26 mouse cellular contexts compared by ENCODE assay signal in the genomic region with DNA sequence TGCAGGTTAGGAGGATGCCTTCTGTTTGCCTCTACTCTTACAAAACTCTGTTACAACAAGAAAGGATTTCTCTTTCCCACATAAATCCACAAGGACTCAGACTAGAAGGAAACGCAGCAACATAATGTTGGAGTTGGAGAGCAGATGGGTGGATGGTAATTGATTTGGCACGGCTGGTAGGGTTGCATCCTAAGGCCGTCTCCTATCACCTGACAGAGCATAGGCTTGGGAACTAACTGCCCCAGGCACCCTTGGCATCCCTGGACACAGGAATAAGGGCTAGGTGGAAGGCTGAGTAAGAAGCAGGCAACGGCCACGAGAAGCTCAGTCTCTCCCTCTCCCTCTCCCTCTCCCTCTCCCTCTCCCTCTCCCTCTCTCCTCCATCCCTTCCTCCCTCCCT. TPM values are rescaled to one million over a fixed set of nuclear protein-coding genes. Genes with fewer than 3 reads are reported as not detected.
DNase-seq lines count a peak whose midpoint lies in the region; ATAC-seq and TF ChIP-seq lines count a peak whose summit lies in the region.
"Had no signal": no experiment of that assay in that cellular context is flagged by ENCODE, and none has a peak within 500 bp of the region (broad histone marks: within the 10 kb centered on the region; RNA-seq: fewer than 3 reads in every experiment).

No protein-coding gene starts in this region.

- H3K27ac ChIP-seq in left cerebral cortex, adult 2 months, result peak overlapping the region; percentile 16
- no peak overlapping the region for H3K27ac ChIP-seq in cerebellum, adult 2 months (ENCODE audit: insufficient read depth, low read length)
- H3K27ac ChIP-seq in liver, embryonic 11.5 days (ENCODE audit: low read depth, low read length), result no peak overlapping the region
- H3K27ac ChIP-seq: embryonic facial prominence, embryonic 12.5 days; hindbrain, embryonic 12.5 days; limb, embryonic 13.5 days; liver, embryonic 13.5 days; midbrain, embryonic 10.5 days; neural tube, embryonic 15.5 days had no signal

- TF ChIP-seq POLR2A in cerebellum, adult 2 months (IDR thresholded peaks at IDR 0.05; ENCODE audit: borderline replicate concordance, insufficient read depth, low read length), result no peak

- no peak overlapping the region for H3K9ac ChIP-seq in liver, embryonic 11.5 days (ENCODE audit: low read depth, low read length)
- H3K9ac ChIP-seq: embryonic facial prominence, embryonic 12.5 days; heart, embryonic 12.5 days; hindbrain, embryonic 12.5 days; limb, embryonic 13.5 days; liver, embryonic 13.5 days; neural tube, embryonic 15.5 days had no signal

- H3K27me3 ChIP-seq in cerebellum, adult 2 months (ENCODE audit: control insufficient read depth, insufficient read depth, low read length), result no peaks in the 10 kb centered on the region
- H3K27me3 ChIP-seq in liver, embryonic 11.5 days (replicated peaks; ENCODE audit: control insufficient read depth, insufficient read depth, low read length), result no peaks in the 10 kb centered on the region
- H3K27me3 ChIP-seq: embryonic facial prominence, embryonic 12.5 days; hindbrain, embryonic 12.5 days; limb, embryonic 13.5 days; liver, embryonic 13.5 days; neural tube, embryonic 15.5 days had no signal

- no peak for TF ChIP-seq CTCF in left cerebral cortex, adult 2 months (IDR thresholded peaks at IDR 0.05)
- no peak for TF ChIP-seq CTCF in cerebellum, adult 2 months (IDR thresholded peaks at IDR 0.05; ENCODE audit: borderline replicate concordance, insufficient read depth, low read depth, low read length)

- 10% methylated on average over 5 of the region's 5 CpGs for WGBS in cerebellum, adult 2 months
- 66% methylated on average over 5 of the region's 5 CpGs for WGBS in liver, embryonic 11.5 days

- no peaks in the 10 kb centered on the region for H3K9me3 ChIP-seq in liver, embryonic 11.5 days (ENCODE audit: control insufficient read depth, low read length)
- H3K9me3 ChIP-seq: embryonic facial prominence, embryonic 12.5 days; G1E; heart, embryonic 12.5 days; hindbrain, embryonic 12.5 days; limb, embryonic 13.5 days; liver, embryonic 13.5 days; midbrain, embryonic 10.5 days; neural tube, embryonic 15.5 days had no signal

- H3K36me3 ChIP-seq in liver, embryonic 11.5 days (ENCODE audit: control insufficient read depth, insufficient read depth, low read length), result no peaks in the 10 kb centered on the region
- H3K36me3 ChIP-seq: embryonic facial prominence, embryonic 12.5 days; G1E; heart, embryonic 12.5 days; hindbrain, embryonic 12.5 days; limb, embryonic 13.5 days; liver, embryonic 13.5 days; midbrain, embryonic 10.5 days; neural tube, embryonic 15.5 days had no signal

- no peak for DNase-seq in left cerebral cortex, adult 2 months (ENCODE audit: extremely low spot score in 1 of 2, low spot score in 2 of 2)
- DNase-seq in left cerebral cortex, postnatal 10 days (ENCODE audit: extremely low spot score in 1 of 2, low spot score in 2 of 2), result no peak
- DNase-seq in cerebellum, adult 2 months, result peak; percentile 59 to 82
- peak; percentile 63 to 77 for DNase-seq in cerebellum, postnatal 25 days
- DNase-seq in liver, embryonic 11.5 days (ENCODE audit: low spot score), result no peak
- DNase-seq in urinary bladder, postnatal 14 days (ENCODE audit: low spot score), result no peak
- DNase-seq: B cell, adult 2 months; gastrocnemius, postnatal 10 days; heart, postnatal 10 days; kidney, adult 11 months; liver, embryonic 13.5 days; lung, adult 2 months; lung, postnatal 36 days; thymus, adult 18-20 months; thymus, postnatal 36 days had no signal

- ATAC-seq in cerebellum, adult (ENCODE audit: insufficient number of reproducible peaks, low FRiP score, low TSS enrichment), result peak; percentile 70; the same call in 1 of the 2 replicates
- ATAC-seq in liver, embryonic 11.5 days (replicated peaks; ENCODE audit: low FRiP score), result no peak
- ATAC-seq: Patski had no signal

- peaks cover 21% of the 10 kb centered on the region for H3K4me1 ChIP-seq in cerebellum, adult 2 months (ENCODE audit: control insufficient read depth, insufficient read depth, low read length)
- no peaks in the 10 kb centered on the region for H3K4me1 ChIP-seq in liver, embryonic 11.5 days (replicated peaks; ENCODE audit: control insufficient read depth, insufficient read depth, low read length)
- H3K4me1 ChIP-seq: embryonic facial prominence, embryonic 12.5 days; heart, embryonic 12.5 days; limb, embryonic 13.5 days; liver, embryonic 13.5 days had no signal

- no peak overlapping the region for H3K4me3 ChIP-seq in left cerebral cortex, adult 2 months
- no peak overlapping the region for H3K4me3 ChIP-seq in cerebellum, adult 2 months (replicated peaks; ENCODE audit: insufficient read depth, low read depth, low read length)
- H3K4me3 ChIP-seq in liver, embryonic 11.5 days (ENCODE audit: low read depth, low read length), result no peak overlapping the region
- H3K4me3 ChIP-seq: embryonic facial prominence, embryonic 12.5 days; heart, embryonic 12.5 days; hindbrain, embryonic 12.5 days; limb, embryonic 13.5 days; liver, embryonic 13.5 days; midbrain, embryonic 10.5 days; neural tube, embryonic 15.5 days had no signal

- intact Hi-C loops in left cerebral cortex, adult 2 months (cut with DNase I), result no loop called here
- intact Hi-C loops in left cerebral cortex, postnatal 10 days (cut with DNase I), result no loop called here

- H3K4me2 ChIP-seq in liver, embryonic 11.5 days, result no peak overlapping the region
- H3K4me2 ChIP-seq: embryonic facial prominence, embryonic 12.5 days; heart, embryonic 12.5 days; hindbrain, embryonic 12.5 days; limb, embryonic 13.5 days; liver, embryonic 13.5 days; neural tube, embryonic 15.5 days had no signal

RNA-seq across cellular contexts. Expression of a gene that starts 48.2 kb away (rescaled TPM):
- 100 to 1,000 TPM; 481 to 504 TPM for total RNA-seq in left cerebral cortex, adult 2 months (2021)
- 100 to 1,000 TPM; 368 to 379 TPM for total RNA-seq in left cerebral cortex, postnatal 10 days (2021)
- 85.1 and 88.3 TPM in 2 replicates for polyA plus RNA-seq in cerebellum, adult 2 months (2012; rRNA removed)
- 2.0 and 2.6 TPM in 2 replicates for polyA plus RNA-seq in liver, embryonic 11.5 days (2014; fragmentation: Nextera tagmentation; extraction: Ambion mirVana)
- total RNA-seq: CH12.LX; granulocyte monocyte progenitor cell, adult 5-6 weeks had no signal
- polyA plus RNA-seq: G1E had no signal

Comparison
In these comparisons a context has a peak if more than half of its experiments do, and no peak if none do; other contexts are left out.
1. DNase-seq: peak in cerebellum, adult 2 months (2 of 2) and cerebellum, postnatal 25 days (2 of 2); none in left cerebral cortex, adult 2 months (0 of 2), left cerebral cortex, postnatal 10 days (0 of 2), liver, embryonic 11.5 days (single experiment) and urinary bladder, postnatal 14 days (single experiment).